Mouse (Mus musculus) intestine, embryonic 14.5 days (tissue): ENCODE results near the gene 4933434E20Rik. TPM values are rescaled to one million over a fixed set of nuclear protein-coding genes. Genes with fewer than 3 reads are reported as not detected.

ENCODE experiments used
- ATAC-seq: fragments of 200-750 bp; cut with Nextera tagmentation; replicated peaks from 2 replicates; pipeline ENCODE4 v1.8.0; 2017; ENCODE audit warnings: low read depth, moderate number of reproducible peaks, moderate TSS enrichment, moderate library complexity; ENCODE audit not compliant: low FRiP score, low TSS enrichment
- DNase-seq: peaks from one replicate; pipeline ENCODE4 v3.0.0-alpha.2; 2018; ENCODE audit warnings: low spot score
- H3K27ac ChIP-seq: fragments of 300-500 bp; sonication (generic); 2 replicates; pipeline ENCODE4 v1.5.1; 2014; ENCODE audit warnings: low read depth, mild to moderate bottlenecking, control low read depth
- H3K27me3 ChIP-seq: fragments of 300-500 bp; sonication (generic); replicated peaks from 2 replicates; pipeline ENCODE4 v1.6.1; 2014; ENCODE audit warnings: low read length, control low read depth; ENCODE audit not compliant: control insufficient read depth, insufficient read depth
- H3K36me3 ChIP-seq: fragments of 300-500 bp; sonication (generic); 2 replicates; pipeline ENCODE4 v1.6.1; 2014; ENCODE audit warnings: low read length, control low read depth; ENCODE audit not compliant: control insufficient read depth, insufficient read depth
- H3K4me1 ChIP-seq: fragments of 300-500 bp; sonication (generic); replicated peaks from 2 replicates; pipeline ENCODE4 v1.6.1; 2014; ENCODE audit warnings: low read length, control low read depth, mixed read lengths; ENCODE audit not compliant: control insufficient read depth, insufficient read depth
- H3K4me2 ChIP-seq: fragments of 300-500 bp; sonication (generic); 2 replicates; pipeline ENCODE4 v1.6.1; 2014; ENCODE audit warnings: low read length
- H3K4me3 ChIP-seq: fragments of 300-500 bp; sonication (generic); 2 replicates; pipeline ENCODE4 v1.5.1; 2014; ENCODE audit warnings: low read depth, low read length, control low read depth, mixed read lengths
- H3K9ac ChIP-seq: fragments of 300-500 bp; sonication (generic); 2 replicates; pipeline ENCODE4 v1.6.1; 2014; ENCODE audit warnings: mild to moderate bottlenecking, low read length
- H3K9me3 ChIP-seq: fragments of 300-500 bp; sonication (generic); 2 replicates; pipeline ENCODE4 v1.6.1; 2016; ENCODE audit warnings: low read length, control low read depth; ENCODE audit not compliant: control insufficient read depth
- WGBS: fragments of 180-500 bp; shearing (Covaris S2); extraction: QIAGEN DNeasy Blood & Tissue Kit; methylation state at CpG from one replicate; pipeline ENCODE4 v1.1.7; 2014; 5-methylcytosine and 5-hydroxymethylcytosine counted together
- polyA plus RNA-seq: library from polyadenylated mRNA; unstranded; fragments of >200 nt; fragmentation: Nextera tagmentation; extraction: Ambion mirVana; gene quantifications from 2 replicates; pipeline ENCODE4 v1.2.1, GENCODE M21; 2014

4933434E20Rik gene
- polyA plus RNA-seq, 1 experiment from 2014 or later, result 166 TPM

GRCm38 (mm10) chr3:90061549-90061948 is 10.1 kb downstream of the 4933434E20Rik start:
- WGBS, result 93% methylated on average over 6 of the region's 6 CpGs

GRCm38 (mm10) chr3:90062539-90062938 is 11.1 kb downstream of the 4933434E20Rik start:
- no peak overlapping the region for H3K4me2 ChIP-seq
- H3K27ac ChIP-seq, result no peak overlapping the region
- ATAC-seq (no peak), DNase-seq (no peak)
- H3K4me3 ChIP-seq, result no peak overlapping the region
- no peaks in the 10 kb centered on the region for H3K9me3 ChIP-seq
- H3K4me1 ChIP-seq, result no peaks in the 10 kb centered on the region
- no peak overlapping the region for H3K9ac ChIP-seq
- 67% methylated on average over 2 of the region's 2 CpGs for WGBS
- no peaks in the 10 kb centered on the region for H3K27me3 ChIP-seq
- H3K36me3 ChIP-seq, result peaks cover 46% of the 10 kb centered on the region

More at GRCm38 (mm10) chr3:90061549-90061948, 10.1 kb downstream of the 4933434E20Rik start:
- Histone ChIP-seq H3K36me3 (peaks cover 56% of the 10 kb centered on the region), H3K9me3 (no peaks in the 10 kb centered on the region), H3K4me2 (no peak overlapping the region), H3K4me1 (no peaks in the 10 kb centered on the region), H3K27me3 (no peaks in the 10 kb centered on the region), H3K4me3 (no peak overlapping the region), H3K27ac (no peak overlapping the region), H3K9ac (no peak overlapping the region)
- DNase-seq, result no peak
- ATAC-seq, result no peak

- ATAC-seq (no peak), DNase-seq (no peak)
- Histone ChIP-seq H3K36me3 (peaks cover 34% of the 10 kb centered on the region), H3K27ac (no peak overlapping the region), H3K9me3 (no peaks in the 10 kb centered on the region), H3K4me1 (no peaks in the 10 kb centered on the region), H3K9ac (no peak overlapping the region), H3K4me2 (no peak overlapping the region), H3K4me3 (no peak overlapping the region), H3K27me3 (no peaks in the 10 kb centered on the region)
- WGBS, result 87% methylated on average over 3 of the region's 3 CpGs
Measured at GRCm38 (mm10) chr3:90064383-90064782, 12.9 kb downstream of the 4933434E20Rik start.

- peak; percentile 76 for DNase-seq
- H3K9ac ChIP-seq, result no peak overlapping the region
- H3K27ac ChIP-seq, result no peak overlapping the region
- no peak overlapping the region for H3K4me3 ChIP-seq
- H3K9me3 ChIP-seq, result no peaks in the 10 kb centered on the region
- H3K4me1 ChIP-seq, result no peaks in the 10 kb centered on the region
- H3K4me2 ChIP-seq, result no peak overlapping the region
- no peak for ATAC-seq
- WGBS, result 62% methylated on average over 3 of the region's 3 CpGs
- H3K36me3 ChIP-seq, result peaks cover 32% of the 10 kb centered on the region
- H3K27me3 ChIP-seq, result no peaks in the 10 kb centered on the region
Measured at GRCm38 (mm10) chr3:90065553-90065952, 14.1 kb downstream of the 4933434E20Rik start.

GRCm38 (mm10) chr3:90067851-90068250 is 16.4 kb downstream of the 4933434E20Rik start:
- DNase-seq (no peak), ATAC-seq (no peak)
- WGBS, result 85% methylated on average over 4 of the region's 4 CpGs
- Histone ChIP-seq H3K27ac (no peak overlapping the region), H3K27me3 (no peaks in the 10 kb centered on the region), H3K9ac (no peak overlapping the region), H3K4me2 (no peak overlapping the region), H3K4me3 (no peak overlapping the region), H3K36me3 (peaks cover 9% of the 10 kb centered on the region), H3K9me3 (no peaks in the 10 kb centered on the region), H3K4me1 (no peaks in the 10 kb centered on the region)

- no peaks in the 10 kb centered on the region for H3K4me1 ChIP-seq
- no peak overlapping the region for H3K4me2 ChIP-seq
- WGBS, result 68% methylated on average over 7 of the region's 7 CpGs
- H3K4me3 ChIP-seq, result no peak overlapping the region
- DNase-seq (no peak), ATAC-seq (no peak)
- H3K9me3 ChIP-seq, result no peaks in the 10 kb centered on the region
- H3K9ac ChIP-seq, result no peak overlapping the region
- H3K27ac ChIP-seq, result no peak overlapping the region
- no peaks in the 10 kb centered on the region for H3K27me3 ChIP-seq
- no peaks in the 10 kb centered on the region; the same call in 1 of the 2 replicates for H3K36me3 ChIP-seq
Measured at GRCm38 (mm10) chr3:90069688-90070087, 18.3 kb downstream of the 4933434E20Rik start.

GRCm38 (mm10) chr3:90072294-90072693 is 20.9 kb downstream of the 4933434E20Rik start, which contains the start of gene Tpm3:
Tpm3 (plus strand) TSS chr3:90072649.
- H3K9ac ChIP-seq, result no peak within 1 kb of the TSS
- H3K27ac ChIP-seq, result no peak within 1 kb of the TSS
- no peaks in the 10 kb centered on the region for H3K36me3 ChIP-seq
- H3K27me3 ChIP-seq, result no peaks in the 10 kb centered on the region
- peaks cover 5% of the 10 kb centered on the region; the same call in 1 of the 2 replicates for H3K4me1 ChIP-seq
- WGBS, result 65% methylated on average over 4 of the region's 4 CpGs
- DNase-seq, result no peak
- no peak for ATAC-seq
- no peak within 1 kb of the TSS for H3K4me3 ChIP-seq
- H3K9me3 ChIP-seq, result no peaks in the 10 kb centered on the region
- H3K4me2 ChIP-seq, result no peak within 1 kb of the TSS

- Histone ChIP-seq H3K9ac (no peak overlapping the region), H3K27ac (no peak overlapping the region), H3K36me3 (0 out of 2 replicates have a peak, but pooled peaks cover 2% of the 10 kb centered on the region), H3K9me3 (no peaks in the 10 kb centered on the region), H3K4me2 (peak overlapping the region; percentile 24; the same call in 1 of the 2 replicates), H3K27me3 (no peaks in the 10 kb centered on the region), H3K4me1 (peaks cover 24% of the 10 kb centered on the region), H3K4me3 (peak overlapping the region; percentile 10; the same call in 1 of the 2 replicates)
- 11% methylated on average over 5 of the region's 5 CpGs for WGBS
- ATAC-seq, result no peak
- peak; percentile 92 for DNase-seq
Measured at GRCm38 (mm10) chr3:90076921-90077716, 25.7 kb downstream of the 4933434E20Rik start.

GRCm38 (mm10) chr3:90078224-90078623 is 26.8 kb downstream of the 4933434E20Rik start:
- no peak overlapping the region for H3K4me3 ChIP-seq
- no peaks in the 10 kb centered on the region for H3K9me3 ChIP-seq
- 0 out of 2 replicates have a peak, but pooled peaks cover 4% of the 10 kb centered on the region for H3K36me3 ChIP-seq
- no peaks in the 10 kb centered on the region for H3K27me3 ChIP-seq
- no peak overlapping the region for H3K9ac ChIP-seq
- WGBS, result 48% methylated on average over 5 of the region's 5 CpGs
- no peak for ATAC-seq
- peaks cover 32% of the 10 kb centered on the region for H3K4me1 ChIP-seq
- H3K27ac ChIP-seq, result no peak overlapping the region
- H3K4me2 ChIP-seq, result no peak overlapping the region
- no peak for DNase-seq
